Mouse (Mus musculus): ENCODE measurements around the gene 4930480E11Rik.
"Not testable (repeated sequence)": the region's sequence is repeated elsewhere in the genome, so short reads cannot be mapped to it uniquely, and the experiment has no call there.

Gene 4930480E11Rik

GRCm38 (mm10) chrX:78369343-78369742, at the start of gene 4930480E11Rik:
Gene 4930480E11Rik, plus strand, starts transcription at chrX:78369643.
- DNase-seq (ENCODE audit: low spot score) = no peak

DNA sequence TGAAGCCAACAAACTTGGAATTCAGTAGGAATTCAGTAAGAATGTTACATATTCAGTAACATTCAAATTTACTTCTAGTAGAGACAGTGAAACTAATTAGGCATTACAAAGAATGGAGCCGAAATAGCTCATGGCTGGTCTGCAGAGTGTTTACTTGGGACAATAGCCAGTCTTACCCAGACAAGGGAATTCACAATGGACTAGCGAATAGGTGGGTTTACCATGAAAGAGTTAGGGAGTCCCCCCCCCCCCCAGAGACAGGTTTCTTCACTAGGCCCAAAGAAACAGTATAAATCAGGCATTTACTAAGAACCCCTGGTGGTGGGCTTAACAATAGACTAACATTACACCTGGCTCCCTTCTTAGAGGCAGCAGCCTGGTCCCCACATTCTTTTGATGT, 33.9 kb downstream of the 4930480E11Rik start:
- not testable (repeated sequence) for DNase-seq (ENCODE audit: low spot score)

All from retina, embryonic 14.5 days (tissue).